Comparison of ENCODE assay signal across 33 mouse cellular contexts in the genomic region with DNA sequence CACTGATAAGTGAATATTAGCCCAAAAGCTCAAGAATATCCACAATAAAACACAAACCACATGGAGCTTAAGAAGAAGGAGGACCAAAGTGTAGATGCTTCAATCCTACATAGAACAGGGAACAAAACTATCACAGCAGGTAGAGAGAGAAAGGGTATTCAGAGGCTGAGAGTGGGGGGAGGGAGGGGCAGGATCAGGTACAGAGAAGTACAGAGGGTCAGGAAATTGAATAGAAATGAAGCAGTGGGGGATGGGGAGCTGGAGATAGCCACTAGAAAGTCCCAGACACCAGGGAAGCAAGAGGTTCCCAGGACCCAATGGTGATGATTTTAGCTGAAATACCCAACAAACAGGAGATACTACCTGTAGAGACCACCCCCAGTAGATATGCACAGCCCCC.
"Had no signal": no experiment of that assay in that cellular context is flagged by ENCODE, and none has a peak within 500 bp of the region (broad histone marks: within the 10 kb centered on the region; RNA-seq: fewer than 3 reads in every experiment).

No protein-coding gene starts in this region.

- H3K9me3 ChIP-seq: heart, embryonic 12.5 days; heart, embryonic 13.5 days; heart, embryonic 15.5 days; hindbrain, embryonic 10.5 days; hindbrain, embryonic 12.5 days; hindbrain, embryonic 15.5 days; intestine, embryonic 15.5 days; kidney, embryonic 15.5 days had no signal

- H3K4me1 ChIP-seq: heart, embryonic 13.5 days had no signal

- H3K36me3 ChIP-seq: heart, embryonic 15.5 days; hindbrain, embryonic 12.5 days; hindbrain, embryonic 15.5 days; intestine, embryonic 15.5 days; kidney, embryonic 15.5 days had no signal

- ATAC-seq: hindbrain, embryonic 16.5 days; hindbrain, postnatal 0 days; inflammation-experienced regulatory T-cells, adult 6 months; intestine, embryonic 15.5 days; intestine, embryonic 16.5 days; intestine, postnatal 0 days had no signal

- H3K27ac ChIP-seq: heart, embryonic 13.5 days; heart, embryonic 15.5 days; hindbrain, embryonic 10.5 days; hindbrain, embryonic 12.5 days; hindbrain, embryonic 14.5 days; hindbrain, embryonic 15.5 days; hindbrain, postnatal 0 days; intestine, embryonic 15.5 days; kidney, embryonic 15.5 days; kidney, postnatal 0 days; layer of hippocampus, adult 2 months; left cerebral cortex, adult 2 months had no signal

- H3K4me3 ChIP-seq: heart, embryonic 12.5 days; heart, embryonic 13.5 days; heart, embryonic 15.5 days; hindbrain, embryonic 10.5 days; hindbrain, embryonic 12.5 days; hindbrain, embryonic 15.5 days; intestine, embryonic 15.5 days; kidney, embryonic 15.5 days; layer of hippocampus, adult 2 months; left cerebral cortex, adult 2 months had no signal

- DNase-seq: heart, postnatal 10 days; heart, postnatal 14 days; heart, postnatal 36 days; heart, postnatal 4 days; kidney, adult 11 months; kidney, adult 18-20 months; kidney, adult 2 months; kidney, adult 8-10 months; kidney, adult 9 months; kidney, postnatal 10 days; kidney, postnatal 14 days; kidney, postnatal 25 days; kidney, postnatal 36 days; kidney, postnatal 4 days; layer of hippocampus, adult 9-11 months; layer of hippocampus, postnatal 36 days had no signal

- H3K9ac ChIP-seq: heart, embryonic 12.5 days; heart, embryonic 13.5 days; heart, embryonic 15.5 days; hindbrain, embryonic 12.5 days; hindbrain, embryonic 14.5 days; hindbrain, embryonic 15.5 days; intestine, embryonic 15.5 days; kidney, embryonic 15.5 days had no signal

- H3K4me2 ChIP-seq: heart, embryonic 12.5 days; heart, embryonic 13.5 days; heart, embryonic 15.5 days; hindbrain, embryonic 12.5 days; hindbrain, embryonic 14.5 days; hindbrain, embryonic 15.5 days; intestine, embryonic 15.5 days; kidney, embryonic 15.5 days had no signal

- H3K27me3 ChIP-seq: heart, embryonic 12.5 days; heart, embryonic 13.5 days; heart, embryonic 15.5 days; hindbrain, embryonic 12.5 days; hindbrain, embryonic 15.5 days; intestine, embryonic 15.5 days; kidney, embryonic 15.5 days had no signal
